Mouse (Mus musculus) retina, adult 2 months (tissue): Measurements from ENCODE around the gene Hfe.
"Not testable (repeated sequence)": the region's sequence is repeated elsewhere in the genome, so short reads cannot be mapped to it uniquely, and the experiment has no call there.

Source experiments
- DNase-seq: peaks from one replicate; pipeline ENCODE4 v3.0.0-alpha.2; 2012; ENCODE audit warnings: low read depth, low spot score

Gene Hfe

GRCm38 (mm10) chr13:23685966-23686365 lies 24.7 kb downstream of the Hfe start:
- DNase-seq = no peak

GRCm38 (mm10) chr13:23685121-23685861 lies 25.4 kb downstream of the Hfe start:
- no peak for DNase-seq

- DNase-seq = peak; percentile 57
Measured at GRCm38 (mm10) chr13:23684295-23684945, 26.2 kb downstream of the Hfe start.

- DNase-seq = peak; percentile 97
Measured at GRCm38 (mm10) chr13:23683755-23684281, 26.8 kb downstream of the Hfe start, which contains the start of the genes Hist1h2ac and Hist1h2bc. Gene Hist1h2ac (minus strand): TSS chr13:23683948. Gene Hist1h2bc (plus strand): TSS chr13:23684199.

DNA sequence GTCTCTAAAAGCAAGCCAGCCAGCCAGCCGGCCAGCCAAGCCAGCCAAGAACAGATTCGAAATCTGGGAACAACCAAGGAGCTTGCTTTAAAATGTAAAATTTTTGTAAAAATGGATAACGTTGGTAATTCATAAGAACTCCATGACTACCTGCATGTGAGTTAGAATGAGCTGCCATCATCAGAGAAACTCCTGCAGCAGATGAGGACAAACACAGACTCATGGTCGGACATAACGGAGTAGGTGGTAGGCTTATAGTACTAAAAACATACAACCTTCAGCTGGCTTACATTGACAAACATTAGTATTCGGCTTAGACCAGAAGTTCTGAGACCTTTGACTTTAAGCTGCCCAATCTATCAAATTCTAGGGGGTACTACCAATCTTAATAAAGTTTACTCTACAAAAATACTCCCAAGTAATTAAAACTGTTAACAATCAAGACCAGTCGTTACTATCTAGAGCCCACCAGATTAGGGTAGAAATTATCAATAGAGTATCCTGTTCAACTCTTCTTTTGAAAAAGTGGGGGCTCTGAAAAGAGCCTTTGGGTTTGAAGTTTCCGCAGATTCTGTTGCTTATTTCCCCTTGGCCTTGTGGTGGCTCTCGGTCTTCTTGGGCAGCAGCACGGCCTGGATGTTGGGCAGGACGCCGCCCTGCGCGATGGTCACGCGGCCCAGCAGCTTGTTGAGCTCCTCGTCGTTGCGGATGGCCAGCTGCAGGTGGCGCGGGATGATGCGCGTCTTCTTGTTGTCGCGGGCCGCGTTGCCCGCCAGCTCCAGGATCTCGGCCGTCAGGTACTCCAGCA lies 27.5 kb downstream of the Hfe start:
- DNase-seq = not testable (repeated sequence)

- no peak for DNase-seq
Measured at GRCm38 (mm10) chr13:23682623-23682946, 28.1 kb downstream of the Hfe start.

GRCm38 (mm10) chr13:23681990-23682582 lies 28.6 kb downstream of the Hfe start:
- DNase-seq = no peak

DNA sequence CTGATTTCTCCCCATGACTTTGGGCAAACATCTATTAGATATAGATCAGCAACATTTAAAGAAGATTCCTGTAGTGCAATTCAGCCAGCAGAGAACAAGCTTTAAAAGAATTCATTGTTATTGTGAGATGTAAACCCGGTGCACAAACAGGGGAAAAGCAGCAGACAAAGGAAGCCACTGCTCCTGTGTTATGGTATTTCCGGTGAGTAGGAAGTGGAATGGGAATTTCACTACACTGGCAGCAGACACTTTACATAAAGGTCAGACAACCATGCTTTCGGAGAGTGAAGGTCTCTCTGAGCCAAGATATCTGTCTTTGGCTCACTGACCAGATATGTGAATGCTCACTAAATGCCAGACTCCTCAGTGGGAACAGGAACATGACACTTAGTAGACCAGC lies 48.1 kb downstream of the Hfe start:
- no peak for DNase-seq

- no peak for DNase-seq
Measured at GRCm38 (mm10) chr13:23659636-23660366, 50.9 kb downstream of the Hfe start.
